Mouse (Mus musculus) heart, adult 2 months (tissue): ENCODE measurements around the gene Rtn4r. TPM values are rescaled to one million over a fixed set of nuclear protein-coding genes. Genes with fewer than 3 reads are reported as not detected.
"Not testable (repeated sequence)": the region's sequence is repeated elsewhere in the genome, so short reads cannot be mapped to it uniquely, and the experiment has no call there.

Experiments used
- DNase-seq, 2 experiments: peaks; one replicate each; pipeline ENCODE4 v3.0.0; 2021
- H3K27ac ChIP-seq: fragments of 200-600 bp; 2 replicates; pipeline ENCODE4 v1.8.1; 2022
- H3K27me3 ChIP-seq: fragments of 200-500 bp; 2 replicates; pipeline ENCODE4 v1.6.1; 2012; ENCODE audit warnings: mild to moderate bottlenecking, low read length, inconsistent platforms, mixed read lengths; ENCODE audit not compliant: control insufficient read depth, insufficient read depth
- H3K36me3 ChIP-seq: fragments of 200-500 bp; 2 replicates; pipeline ENCODE4 v1.6.1; 2012; ENCODE audit warnings: low read length, inconsistent platforms; ENCODE audit not compliant: control insufficient read depth, insufficient read depth
- H3K4me1 ChIP-seq: fragments of 200-500 bp; 2 replicates; pipeline ENCODE4 v1.6.1; 2011; ENCODE audit warnings: low read length; ENCODE audit not compliant: control insufficient read depth, insufficient read depth
- H3K4me3 ChIP-seq: fragments of 200-600 bp; 2 replicates; pipeline ENCODE4 v1.8.1; 2022
- H3K79me2 ChIP-seq: fragments of 200-500 bp; replicated peaks from 2 replicates; pipeline ENCODE4 v1.6.1; 2012; ENCODE audit warnings: mild to moderate bottlenecking, inconsistent platforms, low read length, moderate library complexity, mixed read lengths; ENCODE audit not compliant: control insufficient read depth, insufficient read depth
- H3K9ac ChIP-seq: fragments of 200-500 bp; 2 replicates; pipeline ENCODE4 v1.6.1; 2012; ENCODE audit warnings: low read depth, mild to moderate bottlenecking, control low read depth, inconsistent platforms, low read length, mixed read lengths
- CTCF ChIP-seq: fragments of 200-600 bp; IDR thresholded peaks from 2 replicates; pipeline ENCODE4 v1.8.1; 2022; ENCODE audit warnings: antibody characterized with exemption, mild to moderate bottlenecking, moderate library complexity
- EP300 ChIP-seq: fragments of 200-500 bp; IDR thresholded peaks from 2 replicates; pipeline ENCODE4 v1.6.1; 2011; ENCODE audit warnings: low read depth, low read length, control low read depth; ENCODE audit not compliant: insufficient read depth
- POLR2A ChIP-seq: fragments of 200-500 bp; IDR thresholded peaks from 2 replicates; pipeline ENCODE4 v1.6.1; 2011; ENCODE audit warnings: mild to moderate bottlenecking, low read depth, low read length, control low read depth; ENCODE audit not compliant: insufficient read depth
- WGBS: fragments of 180-500 bp; shearing (Covaris S2); methylation state at CpG from one replicate; pipeline ENCODE4 v1.1.7; 2018; 5-methylcytosine and 5-hydroxymethylcytosine counted together
- intact Hi-C: fragments of 180-260 bp; cut with DNase I; formaldehyde crosslinking; loops from one replicate; pipeline ENCODE4 v1.15.1; 2025
- polyA plus RNA-seq: library from polyadenylated mRNA; depleted of rRNA; stranded (reverse); fragments of >200 nt; gene quantifications from 2 replicates; pipeline ENCODE4 v1.2.3, GENCODE M21; 2012
- total RNA-seq, 2 experiments: library from RNA; stranded (reverse); gene quantifications; 2 replicates each; pipeline ENCODE4 v1.2.3; 2021

Rtn4r gene
- total and polyA plus RNA-seq, 3 experiments: 2.3 to 31.9 (median 9.8) TPM

- Histone ChIP-seq H3K36me3 (no peaks in the 10 kb centered on the region), H3K27me3 (no peaks in the 10 kb centered on the region), H3K27ac (no peak overlapping the region), H3K9ac (no peak overlapping the region), H3K4me1 (no peaks in the 10 kb centered on the region), H3K79me2 (no peaks in the 10 kb centered on the region), H3K4me3 (no peak overlapping the region)
- WGBS: 90% methylated on average over 8 of the region's 8 CpGs
- DNase-seq: no peak
- intact Hi-C loops: no loop called here
- TF ChIP-seq CTCF (no peak), POLR2A (no peak), EP300 (no peak)
Measured at GRCm38 (mm10) chr16:18185715-18186449, 58.4 kb downstream of the Rtn4r start.

- no peak overlapping the region for H3K27ac ChIP-seq
- H3K27me3 ChIP-seq: no peaks in the 10 kb centered on the region
- H3K4me1 ChIP-seq: no peaks in the 10 kb centered on the region
- no peaks in the 10 kb centered on the region for H3K36me3 ChIP-seq
- H3K79me2 ChIP-seq: no peaks in the 10 kb centered on the region
- WGBS: 42% methylated on average over 4 of the region's 4 CpGs
- H3K4me3 ChIP-seq: no peak overlapping the region
- no peak for DNase-seq
- no peak overlapping the region for H3K9ac ChIP-seq
- no peak for TF ChIP-seq POLR2A
- no peak for TF ChIP-seq EP300
- TF ChIP-seq CTCF: no peak
- intact Hi-C loops: no loop called here
Measured at GRCm38 (mm10) chr16:18186798-18187197, 59.4 kb downstream of the Rtn4r start.

GRCm38 (mm10) chr16:18187221-18187620 is 59.8 kb downstream of the Rtn4r start:
- no peak overlapping the region for H3K9ac ChIP-seq
- no peaks in the 10 kb centered on the region for H3K36me3 ChIP-seq
- H3K4me1 ChIP-seq: no peaks in the 10 kb centered on the region
- no peaks in the 10 kb centered on the region for H3K27me3 ChIP-seq
- no peaks in the 10 kb centered on the region for H3K79me2 ChIP-seq
- WGBS: 51% methylated on average over 3 of the region's 3 CpGs
- intact Hi-C loops: no loop called here
- DNase-seq: no peak
- TF ChIP-seq EP300: no peak
- TF ChIP-seq POLR2A: no peak
- TF ChIP-seq CTCF: no peak
- H3K4me3 ChIP-seq: no peak overlapping the region
- no peak overlapping the region for H3K27ac ChIP-seq

GRCm38 (mm10) chr16:18191006-18191405 is 63.6 kb downstream of the Rtn4r start:
- no peak overlapping the region for H3K4me3 ChIP-seq
- no peaks in the 10 kb centered on the region for H3K79me2 ChIP-seq
- no peak for TF ChIP-seq EP300
- no peak for TF ChIP-seq CTCF
- TF ChIP-seq POLR2A: no peak
- H3K4me1 ChIP-seq: no peaks in the 10 kb centered on the region
- 58% methylated on average over 2 of the region's 2 CpGs for WGBS
- no peak overlapping the region for H3K27ac ChIP-seq
- DNase-seq: no peak
- H3K36me3 ChIP-seq: no peaks in the 10 kb centered on the region
- no peaks in the 10 kb centered on the region for H3K27me3 ChIP-seq
- intact Hi-C loops: no loop called here
- no peak overlapping the region for H3K9ac ChIP-seq

GRCm38 (mm10) chr16:18194208-18194985 is 67.0 kb downstream of the Rtn4r start:
- H3K27me3 ChIP-seq: no peaks in the 10 kb centered on the region
- 67% methylated on average over 15 of the region's 15 CpGs for WGBS
- intact Hi-C loops: no loop called here
- no peaks in the 10 kb centered on the region for H3K36me3 ChIP-seq
- no peak for TF ChIP-seq POLR2A
- TF ChIP-seq EP300: no peak
- no peak for TF ChIP-seq CTCF
- no peaks in the 10 kb centered on the region for H3K79me2 ChIP-seq
- H3K9ac ChIP-seq: no peak overlapping the region
- H3K27ac ChIP-seq: no peak overlapping the region
- DNase-seq: no peak
- H3K4me3 ChIP-seq: no peak overlapping the region
- no peaks in the 10 kb centered on the region for H3K4me1 ChIP-seq

GRCm38 (mm10) chr16:18195068-18195467 is 67.6 kb downstream of the Rtn4r start:
- no peaks in the 10 kb centered on the region for H3K36me3 ChIP-seq
- no peaks in the 10 kb centered on the region for H3K4me1 ChIP-seq
- H3K27ac ChIP-seq: no peak overlapping the region
- H3K4me3 ChIP-seq: no peak overlapping the region
- TF ChIP-seq POLR2A: no peak
- TF ChIP-seq CTCF: no peak
- no peak for TF ChIP-seq EP300
- WGBS: 49% methylated on average over 5 of the region's 5 CpGs
- no peak for DNase-seq
- no peaks in the 10 kb centered on the region for H3K79me2 ChIP-seq
- intact Hi-C loops: no loop called here
- H3K9ac ChIP-seq: no peak overlapping the region
- no peaks in the 10 kb centered on the region for H3K27me3 ChIP-seq

GRCm38 (mm10) chr16:18195561-18195960 is 68.1 kb downstream of the Rtn4r start:
- H3K27me3 ChIP-seq, H3K4me1 ChIP-seq, H3K79me2 ChIP-seq, intact Hi-C loops, H3K27ac ChIP-seq, H3K36me3 ChIP-seq, H3K9ac ChIP-seq, H3K4me3 ChIP-seq, DNase-seq: not testable (repeated sequence)
- 55% methylated on average over 3 of the region's 3 CpGs for WGBS
